Mouse (Mus musculus) MEL (cell line): ENCODE results near the gene Lypla2. TPM values are rescaled to one million over a fixed set of nuclear protein-coding genes. Genes with fewer than 3 reads are reported as not detected.
A peak's percentile ranks its signal among the peaks of the same experiment; 100 is the strongest.

Experiments used
- DNase-seq: peaks from one replicate; pipeline ENCODE4 v3.0.0; 2011; ENCODE audit warnings: low read depth, low spot score
- H3K27ac ChIP-seq: 2 replicates; pipeline ENCODE4 v1.5.1; 2012; ENCODE audit warnings: low read depth, mild to moderate bottlenecking, control low read depth, low read length, moderate library complexity; ENCODE audit not compliant: control insufficient read depth
- H3K27me3 ChIP-seq, 2 experiments: fragments of 150-350 bp in 1 of 2; sonication (generic) in 1 of 2; 2 replicates each; pipeline ENCODE4 v1.6.1; 2012; ENCODE audit warnings: low read length in 2 of 2, mild to moderate bottlenecking in 2 of 2, improper control_type of control experiment in 1 of 2, moderate library complexity in 1 of 2; ENCODE audit not compliant: insufficient read depth in 2 of 2, control insufficient read depth in 1 of 2
- H3K36me3 ChIP-seq, 2 experiments: 2 replicates each; pipeline ENCODE4 v1.6.1; 2012 to 2014; ENCODE audit warnings: low read length in 2 of 2, improper control_type of control experiment in 1 of 2, inconsistent platforms in 1 of 2, mild to moderate bottlenecking in 1 of 2; ENCODE audit not compliant: insufficient read depth in 2 of 2, control insufficient read depth in 1 of 2
- H3K4me1 ChIP-seq, 2 experiments: fragments of 150-350 bp in 1 of 2; sonication (generic) in 1 of 2; 2 replicates each; pipeline ENCODE4 v1.6.1; 2012; ENCODE audit warnings: low read length in 2 of 2, improper control_type of control experiment in 1 of 2, mild to moderate bottlenecking in 1 of 2; ENCODE audit not compliant: insufficient read depth in 2 of 2, control insufficient read depth in 1 of 2
- H3K4me3 ChIP-seq, 2 experiments: fragments of 150-350 bp in 1 of 2; sonication (generic) in 1 of 2; 2 replicates each; pipeline ENCODE4 v1.5.1; 2012; ENCODE audit warnings: low read depth in 2 of 2, low read length in 2 of 2, mild to moderate bottlenecking in 2 of 2, moderate library complexity in 2 of 2, control low read depth in 1 of 2, improper control_type of control experiment in 1 of 2; ENCODE audit not compliant: control insufficient read depth in 1 of 2, insufficient read depth in 1 of 2
- H3K79me2 ChIP-seq: 2 replicates; pipeline ENCODE4 v1.6.1; 2012; ENCODE audit warnings: mild to moderate bottlenecking, low read length, moderate library complexity; ENCODE audit not compliant: control insufficient read depth, poor library complexity, insufficient read depth
- H3K9ac ChIP-seq: 2 replicates; pipeline ENCODE4 v1.6.1; 2012; ENCODE audit warnings: low read depth, mild to moderate bottlenecking, control low read depth, low read length, moderate library complexity; ENCODE audit not compliant: control insufficient read depth, poor library complexity, severe bottlenecking
- H3K9me3 ChIP-seq: fragments of 150-350 bp; sonication (generic); replicated peaks from 2 replicates; pipeline ENCODE4 v1.6.1; 2012; ENCODE audit warnings: mild to moderate bottlenecking, low read length, improper control_type of control experiment, moderate library complexity; ENCODE audit not compliant: insufficient read depth
- BHLHE40 ChIP-seq: IDR thresholded peaks from 2 replicates; pipeline ENCODE4 v1.6.1; 2012; ENCODE audit warnings: low read depth, mild to moderate bottlenecking, inconsistent platforms, low read length, improper control_type of control experiment, borderline replicate concordance
- CHD1 ChIP-seq: IDR thresholded peaks from 2 replicates; pipeline ENCODE4 v1.6.1; 2012; ENCODE audit warnings: low read depth, mild to moderate bottlenecking, inconsistent platforms, low read length, improper control_type of control experiment
- CHD2 ChIP-seq: IDR thresholded peaks from 2 replicates; pipeline ENCODE4 v1.6.1; 2011; ENCODE audit warnings: low read length, improper control_type of control experiment
- CTCF ChIP-seq, 3 experiments: IDR thresholded peaks in 2 of 3; conservative IDR thresholded peaks in 1 of 3; 2 replicates each; pipeline ENCODE4 v1.5.1; 2011 to 2012; ENCODE audit warnings: low read length in 3 of 3, low read depth in 2 of 3, mild to moderate bottlenecking in 2 of 3, improper control_type of control experiment in 1 of 3, inconsistent platforms in 1 of 3, mixed read lengths in 1 of 3, moderate library complexity in 1 of 3; ENCODE audit not compliant: control insufficient read depth in 1 of 3, insufficient read depth in 1 of 3, poor library complexity in 1 of 3, severe bottlenecking in 1 of 3
- E2F4 ChIP-seq: IDR thresholded peaks from 2 replicates; pipeline ENCODE4 v1.6.1; 2011; ENCODE audit warnings: low read depth, low read length, improper control_type of control experiment, borderline replicate concordance
- ELF1 ChIP-seq: IDR thresholded peaks from 2 replicates; pipeline ENCODE4 v1.6.1; 2014; ENCODE audit warnings: low read depth, mild to moderate bottlenecking, inconsistent platforms, low read length, improper control_type of control experiment, moderate library complexity
- GABPA ChIP-seq: IDR thresholded peaks from 2 replicates; pipeline ENCODE4 v1.6.1; 2012; ENCODE audit warnings: low read depth, mild to moderate bottlenecking, inconsistent platforms, low read length, improper control_type of control experiment, moderate library complexity
- GATA1 ChIP-seq: IDR thresholded peaks from 2 replicates; pipeline ENCODE4 v1.6.1; 2011; ENCODE audit warnings: low read depth, low read length, improper control_type of control experiment
- JUND ChIP-seq: IDR thresholded peaks from 2 replicates; pipeline ENCODE4 v1.6.1; 2011; ENCODE audit warnings: low read depth, mild to moderate bottlenecking, improper control_type of control experiment, low read length
- MAX ChIP-seq: IDR thresholded peaks from 2 replicates; pipeline ENCODE4 v1.6.1; 2011; ENCODE audit warnings: low read length, improper control_type of control experiment
- MAZ ChIP-seq: IDR thresholded peaks from 2 replicates; pipeline ENCODE4 v1.6.1; 2012; ENCODE audit warnings: low read depth, mild to moderate bottlenecking, inconsistent platforms, low read length, improper control_type of control experiment
- MXI1 ChIP-seq: IDR thresholded peaks from 2 replicates; pipeline ENCODE4 v1.6.1; 2011; ENCODE audit warnings: mild to moderate bottlenecking, low read depth, low read length, improper control_type of control experiment
- MYC ChIP-seq: IDR thresholded peaks from 2 replicates; pipeline ENCODE4 v1.6.1; 2011; ENCODE audit warnings: low read depth, mild to moderate bottlenecking, low read length, improper control_type of control experiment, moderate library complexity
- NELFE ChIP-seq: IDR thresholded peaks from 2 replicates; pipeline ENCODE4 v1.6.1; 2011; ENCODE audit warnings: low read depth, low read length, improper control_type of control experiment
- POLR2AphosphoS5 ChIP-seq: IDR thresholded peaks from 2 replicates; pipeline ENCODE4 v1.6.1; 2012; ENCODE audit warnings: low read depth, borderline replicate concordance, mild to moderate bottlenecking, inconsistent platforms, low read length, moderate library complexity, mixed read lengths
- RCOR1 ChIP-seq: IDR thresholded peaks from 2 replicates; pipeline ENCODE4 v1.6.1; 2012; ENCODE audit warnings: low read depth, mild to moderate bottlenecking, inconsistent platforms, low read length, improper control_type of control experiment
- SMC3 ChIP-seq: IDR thresholded peaks from 2 replicates; pipeline ENCODE4 v1.6.1; 2011; ENCODE audit warnings: low read depth, low read length, improper control_type of control experiment
- USF2 ChIP-seq, 2 experiments: IDR thresholded peaks; 2 replicates each; pipeline ENCODE4 v1.6.1; 2011 to 2012; ENCODE audit warnings: improper control_type of control experiment in 2 of 2, low read length in 2 of 2, borderline replicate concordance in 1 of 2, inconsistent platforms in 1 of 2, low read depth in 1 of 2, mild to moderate bottlenecking in 1 of 2; ENCODE audit not compliant: insufficient read depth in 1 of 2
- ZC3H11A ChIP-seq: IDR thresholded peaks from 2 replicates; pipeline ENCODE4 v1.6.1; 2012; ENCODE audit warnings: low read depth, mild to moderate bottlenecking, inconsistent platforms, low read length, improper control_type of control experiment
- ZKSCAN1 ChIP-seq: IDR thresholded peaks from 2 replicates; pipeline ENCODE4 v1.6.1; 2012; ENCODE audit warnings: low read depth, mild to moderate bottlenecking, inconsistent platforms, low read length, improper control_type of control experiment, moderate library complexity
- ZMIZ1 ChIP-seq: IDR thresholded peaks from 2 replicates; pipeline ENCODE4 v1.6.1; 2012; ENCODE audit warnings: low read depth, mild to moderate bottlenecking, inconsistent platforms, low read length, improper control_type of control experiment, moderate library complexity
- ZNF384 ChIP-seq: IDR thresholded peaks from 2 replicates; pipeline ENCODE4 v1.6.1; 2012; ENCODE audit warnings: low read depth, mild to moderate bottlenecking, inconsistent platforms, low read length, improper control_type of control experiment
- polyA plus RNA-seq, 2 experiments: library from polyadenylated mRNA; stranded (reverse) in 1 of 2; unstranded in 1 of 2; fragments of >175 nt in 1 of 2; fragments of >200 nt in 1 of 2; gene quantifications; 2 replicates each; pipeline versions ENCODE4 v1.2.1 to v1.2.4; 2012; ENCODE audit warnings: low replicate concordance in 2 of 2, low read depth in 1 of 2; ENCODE audit not compliant: insufficient read length in 2 of 2, insufficient read depth in 1 of 2, missing spikeins in 1 of 2
- total RNA-seq: library from RNA; depleted of rRNA; stranded (reverse); fragments of 300-350 nt; gene quantifications from 2 replicates; pipeline ENCODE4 v1.2.3, GENCODE M21; 2012

Gene Lypla2
- total and polyA plus RNA-seq, 3 experiments = 65.1 to 95.6 TPM; not detected in 1

DNA sequence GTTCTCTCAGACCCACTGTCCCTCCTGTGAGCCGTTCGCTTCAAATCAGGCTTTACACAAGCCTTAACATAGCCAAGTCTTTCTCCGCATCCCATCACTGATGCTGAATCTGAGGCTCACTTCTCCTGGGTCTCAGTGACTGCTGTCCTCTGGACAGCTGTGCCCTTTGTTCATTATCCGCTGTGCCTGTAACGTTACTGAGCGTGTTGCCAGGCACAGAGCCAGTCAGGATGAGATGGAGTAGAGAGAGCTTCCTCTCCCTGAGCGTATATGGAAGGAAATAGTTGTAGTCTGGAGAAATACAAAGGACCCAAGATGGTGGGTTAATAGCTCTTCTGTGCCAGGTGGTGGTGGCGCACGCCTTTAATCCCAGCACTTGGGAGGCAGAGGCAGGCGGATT lies 23.0 kb downstream of the Lypla2 start:
- Histone ChIP-seq H3K27ac (no peak overlapping the region), H3K36me3 (peaks cover 3 to 9% of the 10 kb centered on the region in 2 experiments)
- TF ChIP-seq POLR2AphosphoS5 (no peak), NELFE (no peak), CTCF (IDR thresholded peaks at IDR 0.05 in 2 of 3, conservative IDR thresholded peaks at IDR 0.05 in 1 of 3; ENCODE audit: control insufficient read depth in 1 of 3, insufficient read depth in 1 of 3, low read depth in 2 of 3, low read length in 3 of 3, poor library complexity in 1 of 3, severe bottlenecking in 1 of 3) (no peak), ZNF384 (no peak), RCOR1 (no peak), CHD2 (no peak), SMC3 (no peak), MAZ (no peak), USF2 (IDR thresholded peaks at IDR 0.05; ENCODE audit: borderline replicate concordance in 1 of 2, insufficient read depth in 1 of 2, low read depth in 1 of 2, low read length in 2 of 2) (no peak), CHD1 (no peak), MYC (no peak), JUND (no peak), ZKSCAN1 (no peak), E2F4 (no peak), ELF1 (no peak), GABPA (no peak)

DNA sequence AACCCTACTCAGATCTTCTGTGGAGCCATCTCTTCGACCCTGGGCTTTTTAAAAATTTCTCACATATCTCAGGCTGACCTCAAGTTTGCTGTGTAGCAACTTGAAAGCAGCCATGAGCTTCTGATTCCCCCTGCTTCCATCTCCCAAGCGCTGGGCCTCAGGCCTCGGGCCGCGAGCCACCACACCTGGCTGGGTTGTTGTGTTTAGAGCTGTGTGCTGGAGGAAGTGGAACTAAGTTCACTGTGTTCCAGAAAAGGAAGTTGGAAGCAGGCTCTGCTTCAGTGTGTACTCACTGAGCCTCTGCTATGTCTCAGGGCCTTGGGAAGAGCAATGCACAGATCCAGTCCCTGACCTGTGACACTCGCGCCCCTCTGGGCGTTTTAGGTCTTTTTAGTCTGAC lies 24.3 kb downstream of the Lypla2 start:
- Histone ChIP-seq H3K36me3 (peaks cover 3 to 10% of the 10 kb centered on the region in 2 experiments), H3K27ac (no peak overlapping the region), H3K9ac (no peak overlapping the region), H3K79me2 (peaks cover 17% of the 10 kb centered on the region), H3K4me1 (peaks cover 0 to 8% of the 10 kb centered on the region in 2 experiments; a peak in 3 of 4 replicates), H3K4me3 (no peak overlapping the region), H3K9me3 (no peaks in the 10 kb centered on the region), H3K27me3 (no peaks in the 10 kb centered on the region)
- no peak for TF ChIP-seq MYC
- TF ChIP-seq MXI1 = no peak
- no peak for TF ChIP-seq GATA1
- no peak for TF ChIP-seq BHLHE40
- no peak for TF ChIP-seq ZMIZ1
- no peak for TF ChIP-seq CHD1
- TF ChIP-seq MAX = no peak
- TF ChIP-seq ZC3H11A = no peak
- no peak for TF ChIP-seq SMC3
- no peak for TF ChIP-seq RCOR1
- no peak for TF ChIP-seq NELFE
- no peak for TF ChIP-seq USF2 (IDR thresholded peaks at IDR 0.05; ENCODE audit: borderline replicate concordance in 1 of 2, insufficient read depth in 1 of 2, low read depth in 1 of 2, low read length in 2 of 2)
- TF ChIP-seq CHD2 = no peak
- peak; percentile 46 for DNase-seq

More for the DNA sequence above, 23.0 kb downstream of the Lypla2 start:
- Histone ChIP-seq H3K27me3 (no peaks in the 10 kb centered on the region), H3K9ac (no peak overlapping the region), H3K79me2 (peaks cover 17% of the 10 kb centered on the region), H3K4me1 (peaks cover 0 to 5% of the 10 kb centered on the region in 2 experiments; a peak in 3 of 4 replicates), H3K4me3 (no peak overlapping the region), H3K9me3 (no peaks in the 10 kb centered on the region)
- DNase-seq = no peak
